Mouse (Mus musculus) duodenum, adult 2 months (tissue): ENCODE measurements around the gene Qdpr. TPM values are rescaled to one million over a fixed set of nuclear protein-coding genes. Genes with fewer than 3 reads are reported as not detected.

Experiments used
- polyA plus RNA-seq: library from polyadenylated mRNA; depleted of rRNA; stranded (reverse); fragments of >200 nt; gene quantifications from 2 replicates; pipeline ENCODE4 v1.2.3, GENCODE M21; 2012; ENCODE audit warnings: low replicate concordance; rRNA removed

The Qdpr gene
- polyA plus RNA-seq: 55.4 and 113 TPM in 2 replicates

DNA sequence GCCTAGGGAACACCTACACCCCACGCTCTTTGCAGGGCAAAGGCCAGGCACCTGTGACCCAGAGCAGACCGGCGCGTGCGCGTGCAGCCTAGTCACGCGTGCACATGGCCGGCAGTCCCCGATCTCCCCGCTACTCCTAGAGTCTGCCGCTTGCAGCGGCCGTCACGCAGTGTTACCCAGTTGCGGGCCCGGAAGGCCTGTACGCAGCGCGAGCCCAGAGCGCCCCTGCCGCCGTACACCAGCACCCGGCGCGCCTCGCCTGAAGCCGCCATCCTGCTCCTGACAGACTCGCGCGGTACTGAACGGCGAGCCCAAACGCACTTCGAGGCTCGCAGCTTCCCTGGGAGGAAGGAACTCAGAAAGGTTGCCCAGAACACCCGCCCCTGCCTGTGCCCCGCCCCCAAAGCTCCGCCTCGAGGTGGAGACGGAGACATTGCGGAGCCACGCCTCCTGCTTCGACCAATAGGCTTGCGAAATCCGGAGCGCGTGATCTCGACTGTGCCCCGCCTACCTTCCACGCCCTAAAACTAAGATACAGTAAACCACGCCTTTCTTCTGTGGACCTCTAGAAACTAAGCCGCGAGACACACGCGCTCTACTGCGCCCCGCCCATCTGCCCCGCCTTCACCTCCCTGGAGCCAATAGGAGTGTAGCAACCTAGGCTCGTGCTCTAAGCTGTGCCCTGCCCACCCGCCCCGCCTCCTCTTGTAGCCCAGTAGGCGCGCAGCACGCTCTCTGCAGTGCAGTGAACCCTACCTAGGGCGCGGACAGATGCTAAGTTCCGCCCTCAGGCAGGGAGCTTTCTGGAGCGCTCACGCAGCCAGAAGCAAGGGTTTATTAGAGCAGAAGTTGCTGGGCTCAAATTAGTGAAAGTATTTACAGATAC is at the start of gene Qdpr:
TSS of gene Qdpr (minus strand) at position 406 of the 886 bp plus-strand sequence.

DNA sequence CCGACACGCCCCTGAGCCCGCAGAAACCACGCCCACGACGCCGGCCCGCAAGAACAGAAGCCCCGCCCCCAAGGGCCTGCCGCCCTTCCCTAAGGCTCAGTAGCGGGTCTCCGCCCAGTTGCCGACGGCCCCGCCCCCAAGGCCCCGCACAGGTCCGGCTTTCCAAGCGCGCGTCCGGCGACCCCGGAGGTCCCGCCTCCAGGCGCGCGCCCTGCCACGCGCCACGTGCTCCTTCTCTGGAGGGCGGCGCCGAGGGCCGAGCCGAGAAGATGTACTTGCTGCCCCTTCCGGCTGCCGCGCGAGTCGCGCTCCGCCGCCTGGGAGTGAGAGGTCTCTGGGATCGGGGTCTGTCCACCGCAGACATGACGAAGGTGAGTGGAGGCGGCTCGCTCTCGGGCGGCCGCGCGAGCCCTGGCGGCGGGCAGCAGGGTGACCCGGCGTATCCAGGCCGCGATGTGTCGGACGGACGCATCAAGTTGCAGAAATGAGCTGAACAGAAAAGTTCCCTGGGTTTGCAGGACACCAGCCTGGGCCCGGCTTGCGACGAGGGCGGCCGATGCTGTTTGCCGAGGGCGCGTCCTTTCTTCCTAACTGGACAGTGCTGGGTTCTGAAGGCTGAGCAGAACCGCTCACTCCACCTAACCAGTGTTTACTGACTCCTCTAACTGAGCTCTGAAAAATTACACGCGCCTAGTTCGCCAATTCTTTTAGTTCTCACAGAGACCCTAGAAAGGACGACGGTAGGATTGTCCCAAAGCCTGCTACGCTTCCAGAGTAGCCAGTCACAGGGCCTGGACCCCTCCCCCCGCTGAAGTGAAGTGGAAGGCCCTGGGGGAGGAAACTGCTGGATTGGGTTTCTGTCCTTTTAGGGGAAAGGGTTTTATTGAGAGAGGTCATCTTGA is 43.4 kb upstream of the Qdpr start, which contains the start of gene Lap3:
TSS of gene Lap3 (plus strand) at position 184 of the 902 bp plus-strand sequence.

DNA sequence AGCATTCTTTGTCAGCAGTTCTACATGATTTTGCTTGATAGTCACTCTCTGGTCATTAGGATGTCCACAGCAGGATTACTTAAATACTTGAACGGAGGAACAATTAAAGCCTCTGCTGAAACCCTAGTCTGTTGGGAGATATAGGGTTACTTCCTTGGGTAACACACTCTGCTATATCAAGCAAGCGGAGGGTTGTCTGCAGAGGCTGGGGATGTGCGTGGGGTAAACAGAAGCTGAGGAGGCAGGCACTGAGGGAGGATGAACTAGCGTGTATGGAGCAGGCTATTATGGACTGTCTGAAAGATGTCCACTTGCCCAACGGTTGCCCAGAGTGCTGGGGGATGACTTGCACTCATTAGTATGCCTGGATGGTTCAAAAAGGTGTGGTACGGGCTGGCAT is 3.4 kb upstream of the Qdpr start, which contains the start of gene Clrn2:
TSS of gene Clrn2 (plus strand) at position 301 of the 400 bp plus-strand sequence.

Other genes with a start within 250 kb of the Qdpr start
- gene Clrn2, start 3.5 kb upstream of the Qdpr start, polyA plus RNA-seq: not detected in 2 replicates
- 9.3 and 81.8 TPM in 2 replicates for gene Lap3, start 43.1 kb upstream of the Qdpr start, polyA plus RNA-seq
- gene Med28, start 70.0 kb upstream of the Qdpr start, polyA plus RNA-seq: 79.7 and 83.8 TPM in 2 replicates
- 0.04 TPM in 1 of 2 replicates, not detected in the other for gene Fam184b, start 189.4 kb upstream of the Qdpr start, polyA plus RNA-seq
- 0.15 and 0.36 TPM in 2 replicates for gene Ncapg, start 219.7 kb upstream of the Qdpr start, polyA plus RNA-seq